Mouse (Mus musculus) liver, embryonic 14.5 days (tissue): ENCODE measurements at regions not wholly inside any gene's neighbourhood (a gene's known extent, or its start where the extent isn't known, plus 50 kb on each side); places are given as distances from the start of the nearest gene placed in this dataset.

ENCODE experiments used
- ATAC-seq: fragments of 200-750 bp; cut with Nextera tagmentation; 2 replicates; pipeline ENCODE4 v1.8.0; 2017; ENCODE audit warnings: moderate number of reproducible peaks, mild to moderate bottlenecking, moderate library complexity; ENCODE audit not compliant: insufficient read depth
- DNase-seq, 3 experiments: peaks; one replicate each; pipeline ENCODE4 v3.0.0-alpha.2; 2012 to 2013; ENCODE audit warnings: low read depth in 3 of 3, low spot score in 3 of 3
- H3K27ac ChIP-seq: fragments of 300-500 bp; sonication (generic); 2 replicates; pipeline ENCODE4 v1.5.1; 2014; ENCODE audit warnings: moderate library complexity, mild to moderate bottlenecking, control low read depth, inconsistent platforms
- H3K27me3 ChIP-seq: fragments of 300-500 bp; sonication (generic); 2 replicates; pipeline ENCODE4 v1.6.1; 2014; ENCODE audit warnings: mild to moderate bottlenecking, low read length, moderate library complexity; ENCODE audit not compliant: control insufficient read depth, insufficient read depth
- H3K36me3 ChIP-seq: fragments of 300-500 bp; sonication (generic); replicated peaks from 2 replicates; pipeline ENCODE4 v1.6.1; 2014; ENCODE audit warnings: low read depth; ENCODE audit not compliant: control insufficient read depth, insufficient read depth
- H3K4me1 ChIP-seq, 2 experiments: fragments of 200-500 bp in 1 of 2; fragments of 300-500 bp in 1 of 2; sonication (generic) in 1 of 2; replicated peaks; 2 replicates each; pipeline ENCODE4 v1.6.1; 2012 to 2014; ENCODE audit warnings: antibody characterized with exemption in 1 of 2, inconsistent platforms in 1 of 2, low read length in 1 of 2; ENCODE audit not compliant: control insufficient read depth in 2 of 2, insufficient read depth in 2 of 2
- H3K4me2 ChIP-seq: fragments of 300-500 bp; sonication (generic); 2 replicates; pipeline ENCODE4 v1.6.1; 2014; ENCODE audit warnings: low read depth, mild to moderate bottlenecking, control low read depth, moderate library complexity
- H3K4me3 ChIP-seq, 2 experiments: fragments of 200-500 bp in 1 of 2; fragments of 300-500 bp in 1 of 2; sonication (generic) in 1 of 2; 2 replicates each; pipeline ENCODE4 v1.5.1; 2012 to 2014; ENCODE audit warnings: low read depth in 2 of 2, low read length in 2 of 2, mild to moderate bottlenecking in 2 of 2, control low read depth in 1 of 2, inconsistent platforms in 1 of 2, moderate library complexity in 1 of 2; ENCODE audit not compliant: insufficient read depth in 1 of 2
- H3K9ac ChIP-seq: fragments of 300-500 bp; sonication (generic); replicated peaks from 2 replicates; pipeline ENCODE4 v1.6.1; 2014; ENCODE audit warnings: mild to moderate bottlenecking, control low read depth, moderate library complexity
- H3K9me3 ChIP-seq: fragments of 300-500 bp; sonication (generic); 2 replicates; pipeline ENCODE4 v1.6.1; 2016; ENCODE audit warnings: low read length, mixed read lengths; ENCODE audit not compliant: control insufficient read depth
- CTCF ChIP-seq: IDR thresholded peaks from 2 replicates; pipeline ENCODE4 v1.5.1; 2016; ENCODE audit warnings: antibody characterized with exemption, low read depth, control low read depth
- EP300 ChIP-seq: IDR thresholded peaks from 2 replicates; pipeline ENCODE4 v1.6.1; 2016; ENCODE audit warnings: antibody characterized with exemption, low read depth
- WGBS: fragments of 180-500 bp; shearing (Covaris S2); extraction: QIAGEN DNeasy Blood & Tissue Kit; methylation state at CpG from one replicate; pipeline ENCODE4 v1.1.7; 2014; ENCODE audit not compliant: insufficient replicate concordance; 5-methylcytosine and 5-hydroxymethylcytosine counted together

DNA sequence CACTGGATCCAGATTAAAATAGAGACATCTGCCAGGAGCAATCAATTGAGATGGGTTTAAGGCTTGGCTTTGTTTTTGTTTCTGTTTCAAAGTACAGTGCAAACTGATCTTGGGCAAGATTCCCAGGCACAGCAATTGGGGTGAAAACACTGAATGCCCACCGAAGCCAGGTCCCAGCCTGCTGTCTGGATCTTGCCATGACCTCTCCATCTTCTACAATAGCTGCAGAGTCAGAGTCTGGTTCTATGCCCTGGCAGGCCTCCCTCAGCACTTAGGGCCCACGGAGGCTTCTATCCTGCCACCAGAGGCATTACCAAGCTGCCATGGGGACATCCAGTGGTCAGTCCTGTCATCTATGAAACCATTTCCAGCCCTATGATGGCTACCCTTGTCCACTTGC, 498.6 kb upstream of the Mgmt start:
- H3K27ac ChIP-seq, result no peak overlapping the region
- H3K4me2 ChIP-seq, result no peak overlapping the region
- no peak for TF ChIP-seq CTCF
- TF ChIP-seq EP300, result no peak
- no peaks in the 10 kb centered on the region for H3K4me1 ChIP-seq
- no peak for DNase-seq
- WGBS, result 46% methylated on average over 2 of the region's 2 CpGs
- no peaks in the 10 kb centered on the region for H3K36me3 ChIP-seq
- no peaks in the 10 kb centered on the region for H3K9me3 ChIP-seq
- no peak overlapping the region for H3K4me3 ChIP-seq
- ATAC-seq, result no peak
- no peak overlapping the region for H3K9ac ChIP-seq
- no peaks in the 10 kb centered on the region for H3K27me3 ChIP-seq

DNA sequence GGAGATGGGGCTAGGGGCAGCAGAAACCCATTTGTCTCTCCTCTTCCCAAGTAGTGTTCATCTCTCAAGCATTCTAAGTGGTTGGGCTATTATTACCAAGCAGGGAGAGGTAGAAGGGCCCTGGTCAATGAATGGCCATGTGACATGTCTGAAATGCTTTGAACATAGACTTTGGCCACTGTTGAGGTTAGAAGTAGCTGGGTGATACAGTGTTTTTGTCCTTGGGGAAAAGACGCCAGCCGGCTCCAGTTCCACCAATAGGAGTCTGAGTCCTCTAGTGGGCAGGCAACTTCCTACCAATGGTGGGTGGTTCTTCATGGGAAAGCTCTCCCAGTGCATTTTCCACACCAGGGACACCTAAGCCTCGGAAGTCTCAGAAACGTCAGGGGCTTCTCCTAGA, 497.3 kb upstream of the Mgmt start:
- no peak for DNase-seq

DNA sequence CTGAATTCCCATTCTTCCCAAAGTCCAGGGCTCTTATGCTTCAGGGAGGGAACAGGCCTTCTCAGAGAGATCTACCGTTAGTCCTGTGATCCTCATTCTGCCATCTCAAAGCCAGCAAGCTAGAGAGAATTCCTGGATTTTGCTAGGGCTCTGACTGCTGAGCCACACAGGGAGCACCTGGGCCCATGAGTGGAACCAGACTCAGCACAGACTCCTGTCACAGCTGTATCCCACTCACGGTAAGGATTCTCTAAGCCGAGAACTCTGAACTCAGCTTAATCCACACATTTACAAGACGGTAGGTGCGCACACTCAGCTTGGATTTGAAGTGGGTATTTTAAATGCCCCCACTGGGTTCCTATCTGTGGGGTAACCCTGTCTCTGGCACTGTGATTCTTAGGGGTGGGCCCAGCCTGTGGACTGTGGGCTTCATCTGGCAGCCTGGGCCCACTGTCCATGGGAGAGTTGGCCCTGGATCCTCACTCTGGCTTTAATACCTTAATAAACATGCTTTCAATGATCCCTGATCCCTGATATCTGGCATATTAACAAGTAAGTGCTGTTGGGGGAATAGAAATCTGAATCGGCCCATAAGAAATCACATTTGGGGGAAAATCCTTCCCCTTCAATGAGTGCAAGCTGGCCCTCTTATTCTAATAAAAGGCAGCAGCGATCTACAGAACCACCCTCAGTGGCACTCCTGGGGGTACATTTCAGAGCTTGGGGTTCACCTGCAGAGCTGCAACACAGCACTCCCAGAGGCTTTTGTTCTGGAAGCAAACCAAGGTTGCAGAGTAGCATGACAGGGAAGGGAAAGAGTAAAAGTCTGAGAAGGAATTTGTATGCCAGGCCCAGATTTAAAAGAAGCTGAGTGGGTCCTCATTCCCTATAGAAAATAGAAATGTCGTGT, 491.5 kb upstream of the Mgmt start:
- no peak for ATAC-seq
- no peak overlapping the region for H3K4me2 ChIP-seq
- H3K4me3 ChIP-seq, result no peak overlapping the region
- H3K27ac ChIP-seq, result no peak overlapping the region
- H3K9ac ChIP-seq, result no peak overlapping the region
- no peaks in the 10 kb centered on the region; a peak in 1 of 4 replicates for H3K4me1 ChIP-seq
- no peaks in the 10 kb centered on the region for H3K9me3 ChIP-seq
- DNase-seq, result no peak
- no peaks in the 10 kb centered on the region for H3K36me3 ChIP-seq
- H3K27me3 ChIP-seq, result no peaks in the 10 kb centered on the region
- TF ChIP-seq EP300 (no peak), CTCF (no peak)
- WGBS, result 68% methylated on average over 8 of the region's 8 CpGs

More for the DNA sequence above, 497.3 kb upstream of the Mgmt start:
- Histone ChIP-seq H3K27me3 (no peaks in the 10 kb centered on the region), H3K4me2 (no peak overlapping the region), H3K9ac (no peak overlapping the region), H3K36me3 (no peaks in the 10 kb centered on the region), H3K4me3 (no peak overlapping the region), H3K9me3 (no peaks in the 10 kb centered on the region), H3K4me1 (no peaks in the 10 kb centered on the region), H3K27ac (no peak overlapping the region)
- no peak for ATAC-seq
- 74% methylated on average over 4 of the region's 4 CpGs for WGBS
- no peak for TF ChIP-seq CTCF
- TF ChIP-seq EP300, result no peak

DNA sequence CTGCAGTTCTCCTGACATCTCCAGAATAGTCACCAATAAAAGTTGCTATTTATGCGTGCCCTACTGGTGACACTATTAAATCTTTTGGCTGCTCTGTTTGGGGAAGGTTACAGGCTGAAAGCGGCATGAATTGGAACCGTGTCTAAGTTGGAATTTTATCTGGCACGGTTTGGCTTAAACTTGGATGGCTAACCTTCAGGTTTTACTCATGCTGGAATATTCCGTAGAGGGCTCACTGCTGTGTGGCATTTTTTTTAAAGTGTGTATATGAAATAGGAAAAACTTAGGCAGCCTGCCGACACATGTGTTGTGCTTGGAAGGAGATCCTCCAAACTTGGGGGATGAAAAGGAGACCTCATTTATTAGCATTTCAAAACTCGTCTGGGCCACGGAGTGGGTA, 489.0 kb upstream of the Mgmt start:
- Histone ChIP-seq H3K4me1 (no peaks in the 10 kb centered on the region; a peak in 1 of 4 replicates), H3K36me3 (no peaks in the 10 kb centered on the region), H3K4me2 (no peak overlapping the region), H3K27me3 (no peaks in the 10 kb centered on the region), H3K9ac (no peak overlapping the region), H3K9me3 (no peaks in the 10 kb centered on the region), H3K27ac (no peak overlapping the region), H3K4me3 (no peak overlapping the region)
- no peak for TF ChIP-seq EP300
- no peak for TF ChIP-seq CTCF
- no peak for ATAC-seq
- WGBS, result 69% methylated on average over 8 of the region's 8 CpGs
- no peak for DNase-seq

DNA sequence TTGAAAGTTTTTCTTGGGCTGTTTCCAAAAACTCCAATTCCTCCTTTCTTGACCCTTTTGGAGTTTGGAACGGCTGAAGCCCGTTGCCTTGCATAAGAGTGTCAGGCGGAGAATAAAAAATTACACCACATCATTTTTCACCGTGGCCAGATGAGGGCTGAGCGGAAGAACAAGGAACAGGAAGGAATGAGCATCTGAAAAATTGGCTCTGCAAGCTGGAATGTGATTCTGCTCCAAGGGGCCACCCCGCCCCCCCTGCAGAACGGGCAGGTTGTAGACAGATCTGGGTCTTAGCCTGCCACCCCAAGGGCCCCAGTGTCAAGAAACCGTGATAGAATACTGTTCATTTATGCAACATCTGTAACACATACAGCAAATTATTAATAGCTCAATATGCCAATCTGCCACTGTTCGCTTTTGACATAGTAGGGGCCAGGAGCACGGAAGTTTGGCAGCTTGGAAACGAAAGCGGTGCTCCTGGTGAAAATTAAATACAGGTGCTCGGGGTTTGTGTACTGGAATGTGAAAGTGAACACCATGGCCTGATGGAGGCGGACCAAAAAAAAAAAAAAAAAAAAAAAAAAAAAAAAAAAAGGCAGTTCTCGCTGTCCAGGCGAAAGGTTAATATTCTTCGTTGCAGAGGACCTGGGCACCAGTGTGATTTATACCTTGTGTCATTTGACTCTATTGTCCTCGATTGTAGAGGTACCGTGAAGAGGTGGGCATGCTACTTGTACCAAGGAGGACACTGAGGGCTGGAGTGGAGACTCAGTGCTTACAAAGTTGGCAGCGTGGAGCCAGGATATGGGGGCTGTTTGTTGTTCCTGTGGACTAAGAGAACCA, 487.9 kb upstream of the Mgmt start:
- WGBS, result 58% methylated on average over 20 of the region's 20 CpGs
- H3K27me3 ChIP-seq, result no peaks in the 10 kb centered on the region
- ATAC-seq (no peak), DNase-seq (no peak)
- H3K4me1 ChIP-seq, result no peaks in the 10 kb centered on the region; a peak in 1 of 4 replicates
- H3K9ac ChIP-seq, result no peak overlapping the region
- no peak overlapping the region for H3K4me3 ChIP-seq
- H3K27ac ChIP-seq, result no peak overlapping the region
- no peaks in the 10 kb centered on the region for H3K9me3 ChIP-seq
- H3K36me3 ChIP-seq, result no peaks in the 10 kb centered on the region
- no peak overlapping the region for H3K4me2 ChIP-seq
- TF ChIP-seq CTCF (no peak), EP300 (no peak)
